Comparison of ENCODE assay signal across 17 mouse cellular contexts in the genomic region with DNA sequence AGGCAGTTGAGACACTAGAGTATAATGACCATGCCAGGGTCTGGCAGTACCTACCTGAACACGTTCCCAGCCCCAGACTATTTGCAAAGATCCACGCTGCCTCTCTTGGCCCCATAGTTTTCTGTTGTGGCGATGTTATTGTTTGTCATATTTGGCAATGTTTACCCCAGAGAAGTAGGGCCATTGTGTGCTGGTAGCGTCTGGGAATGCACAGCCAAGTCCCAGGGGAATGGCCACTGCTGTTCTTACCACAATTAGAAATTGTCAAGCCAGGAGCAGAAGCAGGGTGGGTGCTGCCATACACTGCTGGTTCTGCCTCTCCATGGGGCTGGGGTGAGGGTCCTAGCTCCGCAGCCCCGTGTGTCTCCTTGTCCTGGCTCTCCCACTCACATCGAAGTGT. TPM values are rescaled to one million over a fixed set of nuclear protein-coding genes. Genes with fewer than 3 reads are reported as not detected.
DNase-seq lines count a peak whose midpoint lies in the region; ATAC-seq and TF ChIP-seq lines count a peak whose summit lies in the region.
"Had no signal": no experiment of that assay in that cellular context is flagged by ENCODE, and none has a peak within 500 bp of the region (broad histone marks: within the 10 kb centered on the region; RNA-seq: fewer than 3 reads in every experiment).

No protein-coding gene starts in this region.

- 78% methylated on average over 7 of the region's 7 CpGs for WGBS in cerebellum, adult 2 months
- 78% methylated on average over 7 of the region's 7 CpGs for WGBS in heart, embryonic 16.5 days
- WGBS in limb, embryonic 10.5 days, result 86% methylated on average over 7 of the region's 7 CpGs

- intact Hi-C loops in heart, postnatal 36 days (cut with DNase I), result no loop called here
- intact Hi-C loops in left cerebral cortex, adult 2 months (cut with DNase I), result no loop called here

- no peaks in the 10 kb centered on the region for H3K9me3 ChIP-seq in heart, embryonic 16.5 days (replicated peaks; ENCODE audit: control insufficient read depth, low read length)
- no peaks in the 10 kb centered on the region for H3K9me3 ChIP-seq in limb, embryonic 10.5 days (replicated peaks)
- H3K9me3 ChIP-seq: liver, embryonic 15.5 days had no signal

- no peak overlapping the region for H3K4me2 ChIP-seq in heart, embryonic 16.5 days (ENCODE audit: low read depth, low read length)
- H3K4me2 ChIP-seq: liver, embryonic 15.5 days had no signal

- ATAC-seq in heart, embryonic 16.5 days (replicated peaks; ENCODE audit: extremely low read depth, insufficient read depth, low FRiP score), result no peak
- ATAC-seq: CD4-positive, CD25-positive, alpha-beta regulatory T cell, adult 4 months; inflammation-experienced regulatory T-cells, adult 6 months had no signal

- H3K27ac ChIP-seq in cerebellum, adult 2 months (ENCODE audit: insufficient read depth, low read length), result peak overlapping the region; percentile 15; the same call in 1 of the 2 replicates
- H3K27ac ChIP-seq in heart, embryonic 16.5 days (ENCODE audit: low read length), result peak overlapping the region; percentile 79
- H3K27ac ChIP-seq in left cerebral cortex, adult 2 months, result peak overlapping the region; percentile 70
- peak overlapping the region; percentile 46; the same call in 1 of the 2 replicates for H3K27ac ChIP-seq in limb, embryonic 10.5 days

- no peaks in the 10 kb centered on the region for H3K27me3 ChIP-seq in cerebellum, adult 2 months (ENCODE audit: control insufficient read depth, insufficient read depth, low read length)
- H3K27me3 ChIP-seq in heart, embryonic 16.5 days (ENCODE audit: control insufficient read depth, insufficient read depth, low read length), result no peaks in the 10 kb centered on the region
- H3K27me3 ChIP-seq in limb, embryonic 10.5 days (ENCODE audit: low read depth, poor library complexity, severe bottlenecking), result no peaks in the 10 kb centered on the region
- H3K27me3 ChIP-seq: liver, embryonic 15.5 days had no signal

- no peak for DNase-seq in cerebellum, adult 2 months
- no peak for DNase-seq in cerebellum, adult 18-20 months
- no peak for DNase-seq in heart, postnatal 36 days
- no peak for DNase-seq in left cerebral cortex, adult 2 months (ENCODE audit: extremely low spot score in 1 of 2, low spot score in 2 of 2)
- no peak for DNase-seq in left cerebral cortex, adult 18-20 months (ENCODE audit: low spot score in 2 of 2)
- no peak for DNase-seq in limb, embryonic 10.5 days (ENCODE audit: low spot score)
- no peak for DNase-seq in thymus, postnatal 25 days
- DNase-seq: cerebellum, postnatal 10 days; midbrain, embryonic 14.5 days; retina, postnatal 1 day; right cerebral cortex, postnatal 4 days; thymus, postnatal 4 days had no signal

- H3K36me3 ChIP-seq in heart, embryonic 16.5 days (ENCODE audit: control insufficient read depth, insufficient read depth), result no peaks in the 10 kb centered on the region
- H3K36me3 ChIP-seq in limb, embryonic 10.5 days, result no peaks in the 10 kb centered on the region
- H3K36me3 ChIP-seq: G1E; liver, embryonic 15.5 days had no signal

- no peak overlapping the region for H3K9ac ChIP-seq in heart, embryonic 16.5 days (ENCODE audit: low read length)
- H3K9ac ChIP-seq: liver, embryonic 15.5 days had no signal

- no peak for TF ChIP-seq CTCF in cerebellum, adult 2 months (IDR thresholded peaks at IDR 0.05; ENCODE audit: borderline replicate concordance, insufficient read depth, low read depth, low read length)
- no peak for TF ChIP-seq CTCF in left cerebral cortex, adult 2 months (IDR thresholded peaks at IDR 0.05)

- H3K4me1 ChIP-seq in cerebellum, adult 2 months (ENCODE audit: control insufficient read depth, insufficient read depth, low read length), result 0 out of 2 replicates have a peak, but pooled peaks cover 5% of the 10 kb centered on the region
- H3K4me1 ChIP-seq in heart, embryonic 16.5 days (ENCODE audit: control insufficient read depth, insufficient read depth, low read length), result peaks cover 26% of the 10 kb centered on the region
- peaks cover 32% of the 10 kb centered on the region for H3K4me1 ChIP-seq in limb, embryonic 10.5 days

- no peak for TF ChIP-seq POLR2A in cerebellum, adult 2 months (IDR thresholded peaks at IDR 0.05; ENCODE audit: borderline replicate concordance, insufficient read depth, low read length)

- H3K4me3 ChIP-seq in cerebellum, adult 2 months (replicated peaks; ENCODE audit: insufficient read depth, low read depth, low read length), result no peak overlapping the region
- H3K4me3 ChIP-seq in heart, embryonic 16.5 days (ENCODE audit: low read length), result no peak overlapping the region
- no peak overlapping the region for H3K4me3 ChIP-seq in left cerebral cortex, adult 2 months
- no peak overlapping the region for H3K4me3 ChIP-seq in limb, embryonic 10.5 days
- H3K4me3 ChIP-seq: liver, embryonic 15.5 days had no signal

RNA-seq across cellular contexts. Expression of gene Epas1, which starts 15.1 kb away (rescaled TPM):
- polyA plus RNA-seq in cerebellum, adult 2 months (2012; rRNA removed), result 63.0 and 71.1 TPM in 2 replicates
- 7.9 and 8.2 TPM in 2 replicates for polyA plus RNA-seq in heart, embryonic 16.5 days (2015; fragmentation: Nextera tagmentation; extraction: Ambion mirVana)
- 100 to 1,000 TPM; 239 to 306 TPM for total RNA-seq in heart, postnatal 36 days (2021)
- 10 to 100 TPM; 93.6 to 97.0 TPM for total RNA-seq in left cerebral cortex, adult 2 months (2021)
- 10 to 100 TPM; 80.4 to 85.4 TPM for total RNA-seq in left cerebral cortex, adult 18-20 months (2021)
- 2.8 and 2.9 TPM in 2 replicates for polyA plus RNA-seq in limb, embryonic 10.5 days (2016; fragmentation: Nextera tagmentation; extraction: Ambion mirVana)
- polyA plus RNA-seq: G1E had no signal

Comparison
In these comparisons a context has a peak if more than half of its experiments do, and no peak if none do; other contexts are left out.
1. H3K27ac ChIP-seq: peak in every context shown above with its lines; median percentile 79 in heart, embryonic 16.5 days; 70 in left cerebral cortex, adult 2 months; 46 in limb, embryonic 10.5 days; 15 in cerebellum, adult 2 months.